7 mouse cellular contexts compared by ENCODE assay signal in the genomic region with DNA sequence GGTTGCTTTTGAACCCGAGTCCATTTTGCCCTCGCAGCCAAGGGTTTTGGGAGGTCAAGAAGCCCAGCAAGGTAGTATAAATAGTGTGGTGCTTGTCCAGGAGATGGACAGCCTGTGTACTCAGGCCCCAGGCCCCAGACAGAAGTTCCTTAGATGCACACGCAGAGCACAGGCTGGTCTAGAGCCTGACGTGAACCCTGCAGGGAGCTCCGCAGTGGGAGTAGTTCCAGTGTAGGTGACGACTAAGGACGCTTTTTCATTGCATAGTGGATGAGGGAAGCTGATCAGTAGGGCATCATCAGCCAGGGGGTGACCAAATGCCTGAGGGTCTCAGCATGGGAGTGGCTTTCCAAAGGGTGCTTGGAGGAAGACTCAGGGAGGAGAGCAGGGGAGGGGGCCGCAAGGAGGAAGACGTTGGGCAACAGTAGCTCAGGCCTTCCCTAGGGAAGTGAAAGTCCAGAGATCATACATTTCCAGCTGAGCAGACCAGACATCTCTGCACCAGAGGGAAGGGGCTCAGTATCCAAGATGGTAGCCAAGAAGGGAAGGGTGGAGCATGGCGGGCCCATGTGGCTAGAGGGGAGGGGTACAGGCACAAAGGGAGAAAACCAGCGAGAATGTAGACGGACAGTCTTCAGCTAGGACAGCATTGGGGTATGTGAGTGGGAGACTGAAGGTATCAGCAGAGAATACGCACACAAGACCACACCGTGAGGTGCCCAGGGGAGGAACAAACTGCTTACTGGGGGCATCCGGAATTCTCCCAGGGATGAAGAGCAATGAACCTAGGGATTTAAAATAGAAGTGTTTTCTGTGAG. TPM values are rescaled to one million over a fixed set of nuclear protein-coding genes. Genes with fewer than 3 reads are reported as not detected.
DNase-seq lines count a peak whose midpoint lies in the region; ATAC-seq and TF ChIP-seq lines count a peak whose summit lies in the region.

No protein-coding gene starts in this region.

- H3K9ac ChIP-seq in lung, embryonic 16.5 days (ENCODE audit: low read length) = peak overlapping the region; percentile 79
- peak overlapping the region; percentile 87 for H3K9ac ChIP-seq in embryonic facial prominence, embryonic 15.5 days
- peak overlapping the region; percentile 95 for H3K9ac ChIP-seq in limb, embryonic 11.5 days (ENCODE audit: low read length)

- WGBS in lung, embryonic 16.5 days = 31% methylated on average over 15 of the region's 15 CpGs
- 35% methylated on average over 15 of the region's 15 CpGs for WGBS in embryonic facial prominence, embryonic 15.5 days
- 36% methylated on average over 15 of the region's 15 CpGs for WGBS in limb, embryonic 11.5 days
- 33% methylated on average over 15 of the region's 15 CpGs for WGBS in olfactory bulb, adult 2 months

- no peak for DNase-seq in lung, postnatal 25 days (ENCODE audit: low spot score)
- no peak for DNase-seq in limb, embryonic 11.5 days (ENCODE audit: low spot score)
- DNase-seq in right cerebral cortex, postnatal 25 days = no peak
- DNase-seq in right cerebral cortex, postnatal 4 days = no peak

- peak overlapping the region; percentile 88 for H3K4me2 ChIP-seq in lung, embryonic 16.5 days (ENCODE audit: low read depth, low read length)
- peak overlapping the region; percentile 88 for H3K4me2 ChIP-seq in embryonic facial prominence, embryonic 15.5 days (replicated peaks)
- H3K4me2 ChIP-seq in limb, embryonic 11.5 days (ENCODE audit: low read depth, severe bottlenecking) = peak overlapping the region; percentile 91

- H3K4me3 ChIP-seq in lung, embryonic 16.5 days (ENCODE audit: low read length) = peak overlapping the region; percentile 69
- peak overlapping the region; percentile 100 for H3K4me3 ChIP-seq in embryonic facial prominence, embryonic 15.5 days (replicated peaks)
- peak overlapping the region; percentile 98 for H3K4me3 ChIP-seq in limb, embryonic 11.5 days (ENCODE audit: low read depth, low read length)
- H3K4me3 ChIP-seq in olfactory bulb, adult 2 months (ENCODE audit: insufficient read depth, low read depth, low read length) = peak overlapping the region; percentile 65

- H3K4me1 ChIP-seq in lung, embryonic 16.5 days (replicated peaks; ENCODE audit: control insufficient read depth, insufficient read depth, low read length) = peaks cover 11% of the 10 kb centered on the region
- H3K4me1 ChIP-seq in embryonic facial prominence, embryonic 15.5 days = peaks cover 9% of the 10 kb centered on the region
- H3K4me1 ChIP-seq in limb, embryonic 11.5 days (ENCODE audit: control insufficient read depth, insufficient read depth, low read length) = peaks cover 8% of the 10 kb centered on the region
- H3K4me1 ChIP-seq in olfactory bulb, adult 2 months (ENCODE audit: control insufficient read depth, insufficient read depth, low read length) = peaks cover 20% of the 10 kb centered on the region

- H3K27me3 ChIP-seq in lung, embryonic 16.5 days (ENCODE audit: control insufficient read depth, insufficient read depth, low read depth, low read length) = no peaks in the 10 kb centered on the region
- H3K27me3 ChIP-seq in embryonic facial prominence, embryonic 15.5 days = no peaks in the 10 kb centered on the region
- H3K27me3 ChIP-seq in limb, embryonic 11.5 days (ENCODE audit: control insufficient read depth, insufficient read depth, low read length) = no peaks in the 10 kb centered on the region

- peak; percentile 8; the same call in 1 of the 2 replicates for ATAC-seq in lung, embryonic 16.5 days (ENCODE audit: low read depth)
- no peak for ATAC-seq in embryonic facial prominence, embryonic 15.5 days (ENCODE audit: insufficient number of reproducible peaks, low FRiP score, low TSS enrichment, low read depth)
- ATAC-seq in limb, embryonic 11.5 days (ENCODE audit: insufficient number of reproducible peaks, low FRiP score, low TSS enrichment, low read depth) = 0 out of 2 replicates have a peak, but pooled peaks have one; percentile 7

- TF ChIP-seq POLR2A in olfactory bulb, adult 2 months (IDR thresholded peaks at IDR 0.05; ENCODE audit: insufficient read depth, low read depth, low read length) = no peak

- no peak overlapping the region for H3K27ac ChIP-seq in lung, embryonic 16.5 days (ENCODE audit: low read length)
- peak overlapping the region; percentile 92 for H3K27ac ChIP-seq in embryonic facial prominence, embryonic 15.5 days (replicated peaks)
- peak overlapping the region; percentile 95 for H3K27ac ChIP-seq in limb, embryonic 11.5 days (replicated peaks; ENCODE audit: low read depth, low read length)
- H3K27ac ChIP-seq in olfactory bulb, adult 2 months (ENCODE audit: insufficient read depth, low read depth, low read length) = 0 out of 2 replicates have a peak overlapping the region, but pooled peaks have one; percentile 11

- no peak for TF ChIP-seq CTCF in olfactory bulb, adult 2 months (IDR thresholded peaks at IDR 0.05; ENCODE audit: insufficient read depth, low read depth, low read length)

- H3K36me3 ChIP-seq in lung, embryonic 16.5 days (ENCODE audit: control insufficient read depth, insufficient read depth, low read length) = no peaks in the 10 kb centered on the region
- H3K36me3 ChIP-seq in embryonic facial prominence, embryonic 15.5 days = peaks cover 14% of the 10 kb centered on the region
- peaks cover 3% of the 10 kb centered on the region; the same call in 1 of the 2 replicates for H3K36me3 ChIP-seq in limb, embryonic 11.5 days (ENCODE audit: control insufficient read depth, insufficient read depth, low read length)

- H3K9me3 ChIP-seq in lung, embryonic 16.5 days (ENCODE audit: control insufficient read depth, low read length) = no peaks in the 10 kb centered on the region
- H3K9me3 ChIP-seq in embryonic facial prominence, embryonic 15.5 days (replicated peaks) = no peaks in the 10 kb centered on the region
- H3K9me3 ChIP-seq in limb, embryonic 11.5 days (ENCODE audit: control insufficient read depth, low read length) = 0 out of 2 replicates have a peak, but pooled peaks cover 1% of the 10 kb centered on the region

RNA-seq across cellular contexts. Expression of gene Tpgs1, which starts 1.1 kb away (rescaled TPM):
- 57.5 and 58.3 TPM in 2 replicates for polyA plus RNA-seq in lung, embryonic 16.5 days (2015; fragmentation: Nextera tagmentation; extraction: Ambion mirVana)
- polyA plus RNA-seq in embryonic facial prominence, embryonic 15.5 days (2015; fragmentation: Nextera tagmentation; extraction: Ambion mirVana) = 62.4 and 63.6 TPM in 2 replicates
- polyA plus RNA-seq in limb, embryonic 11.5 days (2014; fragmentation: Nextera tagmentation; extraction: Ambion mirVana) = 67.2 and 70.9 TPM in 2 replicates
- polyA plus RNA-seq in olfactory bulb, adult 2 months (2012; ENCODE audit: insufficient read depth, insufficient read length, low replicate concordance, missing spikeins) = not detected in 2 replicates

RNA-seq across cellular contexts. Expression of gene Madcam1, which starts 5.9 kb away (rescaled TPM):
- polyA plus RNA-seq in lung, embryonic 16.5 days (2015; fragmentation: Nextera tagmentation; extraction: Ambion mirVana) = 0.53 and 0.69 TPM in 2 replicates
- polyA plus RNA-seq in embryonic facial prominence, embryonic 15.5 days (2015; fragmentation: Nextera tagmentation; extraction: Ambion mirVana) = 8.4 and 9.1 TPM in 2 replicates
- 5.6 and 5.9 TPM in 2 replicates for polyA plus RNA-seq in limb, embryonic 11.5 days (2014; fragmentation: Nextera tagmentation; extraction: Ambion mirVana)
- not detected in 2 replicates for polyA plus RNA-seq in olfactory bulb, adult 2 months (2012; ENCODE audit: insufficient read depth, insufficient read length, low replicate concordance, missing spikeins)

RNA-seq across cellular contexts. Expression of gene Cdc34, which starts 11.7 kb away (rescaled TPM):
- polyA plus RNA-seq in lung, embryonic 16.5 days (2015; fragmentation: Nextera tagmentation; extraction: Ambion mirVana) = 64.0 and 68.9 TPM in 2 replicates
- polyA plus RNA-seq in embryonic facial prominence, embryonic 15.5 days (2015; fragmentation: Nextera tagmentation; extraction: Ambion mirVana) = 94.8 and 96.8 TPM in 2 replicates
- 171 and 175 TPM in 2 replicates for polyA plus RNA-seq in limb, embryonic 11.5 days (2014; fragmentation: Nextera tagmentation; extraction: Ambion mirVana)
- polyA plus RNA-seq in olfactory bulb, adult 2 months (2012; ENCODE audit: insufficient read depth, insufficient read length, low replicate concordance, missing spikeins) = not detected in 2 replicates

RNA-seq across cellular contexts. Expression of gene Gzmm, which starts 18.5 kb away (rescaled TPM):
- polyA plus RNA-seq in lung, embryonic 16.5 days (2015; fragmentation: Nextera tagmentation; extraction: Ambion mirVana) = 0.62 and 0.98 TPM in 2 replicates
- polyA plus RNA-seq in embryonic facial prominence, embryonic 15.5 days (2015; fragmentation: Nextera tagmentation; extraction: Ambion mirVana) = 0.89 and 1.5 TPM in 2 replicates
- polyA plus RNA-seq in limb, embryonic 11.5 days (2014; fragmentation: Nextera tagmentation; extraction: Ambion mirVana) = 0.45 and 0.94 TPM in 2 replicates
- not detected in 2 replicates for polyA plus RNA-seq in olfactory bulb, adult 2 months (2012; ENCODE audit: insufficient read depth, insufficient read length, low replicate concordance, missing spikeins)

RNA-seq across cellular contexts. Expression of gene Odf3l2, which starts 24.7 kb away (rescaled TPM):
- polyA plus RNA-seq in lung, embryonic 16.5 days (2015; fragmentation: Nextera tagmentation; extraction: Ambion mirVana) = not detected in 2 replicates
- polyA plus RNA-seq in embryonic facial prominence, embryonic 15.5 days (2015; fragmentation: Nextera tagmentation; extraction: Ambion mirVana) = not detected in 2 replicates
- polyA plus RNA-seq in limb, embryonic 11.5 days (2014; fragmentation: Nextera tagmentation; extraction: Ambion mirVana) = not detected in 2 replicates
- not detected in 2 replicates for polyA plus RNA-seq in olfactory bulb, adult 2 months (2012; ENCODE audit: insufficient read depth, insufficient read length, low replicate concordance, missing spikeins)

Comparison
In these comparisons a context has a peak if more than half of its experiments do, and no peak if none do; other contexts are left out.
1. RNA of gene Tpgs1, which starts 1.1 kb away (polyA plus RNA-seq): 67.2 to 70.9 TPM in limb, embryonic 11.5 days, 62.4 to 63.6 TPM in embryonic facial prominence, embryonic 15.5 days and 57.5 to 58.3 TPM in lung, embryonic 16.5 days; not detected in olfactory bulb, adult 2 months; every median in the first group is over 10 times any median in the second.
2. Peak in every context shown above with its lines, with median percentiles within 50 percentile points of each other: H3K4me2 ChIP-seq, H3K4me3 ChIP-seq and H3K9ac ChIP-seq.